Mouse (Mus musculus) liver, embryonic 15.5 days (tissue): ENCODE data around the gene Enox1. TPM values are rescaled to one million over a fixed set of nuclear protein-coding genes. Genes with fewer than 3 reads are reported as not detected.

Experiments
- ATAC-seq: fragments of 200-750 bp; cut with Nextera tagmentation; 2 replicates; pipeline ENCODE4 v1.8.0; 2017; ENCODE audit warnings: moderate number of reproducible peaks, mild to moderate bottlenecking, moderate library complexity; ENCODE audit not compliant: insufficient read depth
- H3K27ac ChIP-seq: fragments of 300-500 bp; sonication (generic); replicated peaks from 2 replicates; pipeline ENCODE4 v1.5.1; 2015; ENCODE audit warnings: mild to moderate bottlenecking, inconsistent platforms
- H3K27me3 ChIP-seq: fragments of 300-500 bp; sonication (generic); 2 replicates; pipeline ENCODE4 v1.6.1; 2015; ENCODE audit warnings: mild to moderate bottlenecking, inconsistent platforms
- H3K36me3 ChIP-seq: fragments of 300-500 bp; sonication (generic); replicated peaks from 2 replicates; pipeline ENCODE4 v1.6.1; 2015; ENCODE audit warnings: moderate library complexity, mild to moderate bottlenecking, inconsistent platforms
- H3K4me1 ChIP-seq: fragments of 300-500 bp; sonication (generic); replicated peaks from 2 replicates; pipeline ENCODE4 v1.6.1; 2015; ENCODE audit warnings: inconsistent platforms
- H3K4me2 ChIP-seq: fragments of 300-500 bp; sonication (generic); 2 replicates; pipeline ENCODE4 v1.6.1; 2015; ENCODE audit warnings: moderate library complexity, mild to moderate bottlenecking, inconsistent platforms
- H3K4me3 ChIP-seq: fragments of 300-500 bp; sonication (generic); replicated peaks from 2 replicates; pipeline ENCODE4 v1.5.1; 2015; ENCODE audit warnings: mild to moderate bottlenecking, inconsistent platforms
- H3K9ac ChIP-seq: fragments of 300-500 bp; sonication (generic); 2 replicates; pipeline ENCODE4 v1.6.1; 2015; ENCODE audit warnings: moderate library complexity, mild to moderate bottlenecking, inconsistent platforms
- H3K9me3 ChIP-seq: fragments of 300-500 bp; sonication (generic); replicated peaks from 2 replicates; pipeline ENCODE4 v1.6.1; 2016; ENCODE audit warnings: inconsistent platforms
- WGBS: fragments of 180-500 bp; shearing (Covaris S2); methylation state at CpG from one replicate; pipeline ENCODE4 v1.1.7; 2015; ENCODE audit warnings: mixed read lengths; ENCODE audit not compliant: insufficient replicate concordance; 5-methylcytosine and 5-hydroxymethylcytosine counted together
- polyA plus RNA-seq: library from polyadenylated mRNA; unstranded; fragments of >200 nt; fragmentation: Nextera tagmentation; extraction: Ambion mirVana; gene quantifications from 2 replicates; pipeline ENCODE4 v1.2.1, GENCODE M21; 2015

Enox1 gene
- polyA plus RNA-seq, 1 experiment from 2014 or later: 0.35 TPM

- Histone ChIP-seq H3K9me3 (no peaks in the 10 kb centered on the region), H3K36me3 (no peaks in the 10 kb centered on the region), H3K27me3 (no peaks in the 10 kb centered on the region), H3K4me2 (no peak overlapping the region), H3K9ac (no peak overlapping the region), H3K4me1 (no peaks in the 10 kb centered on the region), H3K27ac (no peak overlapping the region), H3K4me3 (no peak overlapping the region)
- no peak for ATAC-seq
- WGBS: 48% methylated on average over 1 of the region's 1 CpGs
These were observed 444.2 kb downstream of the Enox1 start for GRCm38 (mm10) chr14:77600773-77601172.

DNA sequence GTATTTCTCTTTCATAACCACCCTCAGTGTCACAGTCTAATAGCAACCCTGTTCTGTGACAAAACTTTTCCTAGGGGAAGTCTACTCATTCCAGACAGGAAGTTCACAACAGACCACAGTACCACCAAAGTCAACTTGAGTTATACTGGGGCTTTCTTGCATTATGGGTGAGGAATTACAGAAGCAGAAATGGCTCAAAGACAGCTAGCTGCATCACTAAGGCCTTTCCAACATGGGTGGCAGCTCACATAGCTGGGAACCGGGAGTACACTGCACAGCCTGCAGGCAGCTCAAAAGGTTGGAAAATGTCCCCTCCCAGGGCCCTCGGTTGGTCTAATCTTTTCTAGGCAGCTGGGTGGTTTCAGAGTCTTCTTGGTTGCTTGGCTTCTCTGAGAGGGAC is 444.9 kb downstream of the Enox1 start:
- Histone ChIP-seq H3K27me3 (no peaks in the 10 kb centered on the region), H3K36me3 (no peaks in the 10 kb centered on the region), H3K27ac (no peak overlapping the region), H3K9me3 (no peaks in the 10 kb centered on the region), H3K4me3 (no peak overlapping the region), H3K9ac (no peak overlapping the region), H3K4me2 (no peak overlapping the region), H3K4me1 (no peaks in the 10 kb centered on the region)
- 59% methylated on average over 2 of the region's 2 CpGs for WGBS
- no peak for ATAC-seq

GRCm38 (mm10) chr14:77608182-77608839 is 451.7 kb downstream of the Enox1 start:
- 57% methylated on average over 5 of the region's 5 CpGs for WGBS
- H3K4me3 ChIP-seq: no peak overlapping the region
- no peaks in the 10 kb centered on the region for H3K4me1 ChIP-seq
- no peaks in the 10 kb centered on the region for H3K9me3 ChIP-seq
- no peaks in the 10 kb centered on the region for H3K27me3 ChIP-seq
- ATAC-seq: no peak
- H3K27ac ChIP-seq: no peak overlapping the region
- H3K9ac ChIP-seq: no peak overlapping the region
- no peak overlapping the region for H3K4me2 ChIP-seq
- H3K36me3 ChIP-seq: no peaks in the 10 kb centered on the region

DNA sequence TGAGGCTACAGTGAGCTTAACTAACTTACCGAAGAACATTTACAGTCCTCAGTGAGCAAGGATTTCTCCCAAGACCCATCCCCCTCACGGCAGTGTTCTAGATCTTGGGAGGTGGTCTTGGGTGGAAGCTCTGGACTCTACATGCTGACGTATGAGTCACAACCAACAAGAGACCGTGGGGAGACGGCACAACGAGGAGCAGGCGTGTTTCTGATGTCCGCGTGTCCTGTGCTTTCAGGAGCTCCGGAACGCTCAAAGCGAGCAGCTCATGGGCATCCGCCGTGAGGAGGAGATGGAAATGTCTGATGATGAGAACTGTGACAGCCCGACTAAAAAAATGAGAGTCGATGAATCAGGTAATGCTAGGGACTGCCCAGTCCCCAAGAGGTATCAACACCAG is 458.6 kb downstream of the Enox1 start:
- Histone ChIP-seq H3K27me3 (no peaks in the 10 kb centered on the region), H3K4me3 (no peak overlapping the region), H3K36me3 (no peaks in the 10 kb centered on the region), H3K9me3 (peaks cover 5% of the 10 kb centered on the region; the same call in 1 of the 2 replicates), H3K4me1 (no peaks in the 10 kb centered on the region), H3K9ac (no peak overlapping the region), H3K27ac (no peak overlapping the region), H3K4me2 (no peak overlapping the region)
- no peak for ATAC-seq
- 77% methylated on average over 16 of the region's 16 CpGs for WGBS

GRCm38 (mm10) chr14:77617250-77617649 is 460.7 kb downstream of the Enox1 start:
- Histone ChIP-seq H3K4me3 (no peak overlapping the region), H3K9ac (no peak overlapping the region), H3K36me3 (no peaks in the 10 kb centered on the region), H3K27me3 (no peaks in the 10 kb centered on the region), H3K27ac (no peak overlapping the region), H3K4me2 (no peak overlapping the region), H3K4me1 (no peaks in the 10 kb centered on the region), H3K9me3 (peaks cover 5% of the 10 kb centered on the region; the same call in 1 of the 2 replicates)
- 56% methylated on average over 6 of the region's 6 CpGs for WGBS
- ATAC-seq: no peak

DNA sequence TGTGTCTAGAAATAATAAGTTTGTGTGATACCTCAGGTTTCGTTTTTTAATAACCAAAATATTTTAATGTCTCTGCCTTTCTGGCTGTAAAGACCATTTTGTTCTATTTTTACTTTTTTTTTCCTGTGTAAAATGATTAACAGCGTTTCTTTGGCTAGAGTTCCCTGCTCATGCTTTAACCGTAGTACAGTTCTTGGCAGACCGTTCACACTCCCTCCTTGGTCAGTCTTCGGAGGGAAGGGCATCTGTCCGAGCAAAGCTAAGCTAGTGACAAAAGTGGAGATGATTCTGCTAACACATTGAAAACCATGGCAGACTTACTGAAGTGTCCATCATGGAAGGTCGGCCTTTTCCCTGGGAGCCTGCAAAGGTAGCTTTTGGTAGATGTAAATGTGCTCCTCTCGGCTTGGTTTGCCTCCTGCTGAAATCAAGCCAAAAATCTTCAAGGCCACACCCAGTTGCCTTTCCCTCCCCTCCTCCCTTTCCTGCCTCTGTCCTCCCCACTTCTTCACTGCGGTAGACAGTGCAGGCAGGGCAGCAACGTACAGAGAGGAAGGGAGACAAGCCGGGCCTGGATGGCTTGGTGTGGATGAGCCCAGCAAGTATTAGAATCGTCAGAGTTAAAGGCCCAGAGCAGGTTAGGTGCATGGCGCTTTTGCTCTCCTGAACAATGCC is 461.7 kb downstream of the Enox1 start:
- Histone ChIP-seq H3K36me3 (no peaks in the 10 kb centered on the region), H3K9me3 (peaks cover 5% of the 10 kb centered on the region; the same call in 1 of the 2 replicates), H3K4me2 (no peak overlapping the region), H3K9ac (no peak overlapping the region), H3K27ac (no peak overlapping the region), H3K4me3 (no peak overlapping the region), H3K4me1 (no peaks in the 10 kb centered on the region), H3K27me3 (no peaks in the 10 kb centered on the region)
- WGBS: 56% methylated on average over 13 of the region's 13 CpGs
- ATAC-seq: no peak

DNA sequence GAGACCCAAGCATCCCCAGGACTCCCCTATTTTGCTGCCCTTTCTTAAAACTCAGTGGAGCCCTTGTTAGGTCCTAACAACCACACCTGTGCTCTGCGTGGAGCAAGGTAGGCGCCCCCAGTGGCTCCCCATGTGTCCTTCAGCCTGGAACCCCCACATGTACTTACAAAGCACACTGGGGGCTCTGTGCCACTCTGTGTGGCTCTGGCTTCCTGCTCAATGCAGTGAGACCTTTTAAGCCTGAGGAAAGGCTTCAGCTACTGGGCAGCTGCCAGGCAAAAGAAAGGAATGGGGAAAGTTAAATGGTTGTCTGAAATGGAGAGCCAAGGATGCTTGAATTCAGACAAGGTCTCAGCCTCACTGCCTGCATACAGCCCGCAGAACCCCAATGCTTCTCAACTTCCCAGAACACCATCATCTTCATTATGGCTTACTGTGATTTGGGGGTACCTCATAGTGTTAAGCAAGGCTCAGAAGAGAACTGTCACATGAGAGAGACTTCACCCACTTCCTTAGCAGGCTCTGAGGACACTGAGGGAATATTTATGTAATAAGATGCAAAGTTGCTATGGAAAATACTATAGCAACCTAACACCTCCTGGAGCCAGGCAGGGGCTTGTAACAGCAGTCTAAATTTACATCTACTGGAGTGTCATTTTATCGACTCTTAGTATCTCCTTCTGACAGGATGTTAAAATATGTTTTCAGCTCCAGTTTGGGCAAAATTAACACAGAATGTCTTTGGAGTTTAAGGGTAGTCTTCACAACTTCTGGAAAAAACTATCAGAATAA is 465.1 kb downstream of the Enox1 start:
- H3K36me3 ChIP-seq: no peaks in the 10 kb centered on the region
- ATAC-seq: no peak
- 70% methylated on average over 4 of the region's 4 CpGs for WGBS

DNA sequence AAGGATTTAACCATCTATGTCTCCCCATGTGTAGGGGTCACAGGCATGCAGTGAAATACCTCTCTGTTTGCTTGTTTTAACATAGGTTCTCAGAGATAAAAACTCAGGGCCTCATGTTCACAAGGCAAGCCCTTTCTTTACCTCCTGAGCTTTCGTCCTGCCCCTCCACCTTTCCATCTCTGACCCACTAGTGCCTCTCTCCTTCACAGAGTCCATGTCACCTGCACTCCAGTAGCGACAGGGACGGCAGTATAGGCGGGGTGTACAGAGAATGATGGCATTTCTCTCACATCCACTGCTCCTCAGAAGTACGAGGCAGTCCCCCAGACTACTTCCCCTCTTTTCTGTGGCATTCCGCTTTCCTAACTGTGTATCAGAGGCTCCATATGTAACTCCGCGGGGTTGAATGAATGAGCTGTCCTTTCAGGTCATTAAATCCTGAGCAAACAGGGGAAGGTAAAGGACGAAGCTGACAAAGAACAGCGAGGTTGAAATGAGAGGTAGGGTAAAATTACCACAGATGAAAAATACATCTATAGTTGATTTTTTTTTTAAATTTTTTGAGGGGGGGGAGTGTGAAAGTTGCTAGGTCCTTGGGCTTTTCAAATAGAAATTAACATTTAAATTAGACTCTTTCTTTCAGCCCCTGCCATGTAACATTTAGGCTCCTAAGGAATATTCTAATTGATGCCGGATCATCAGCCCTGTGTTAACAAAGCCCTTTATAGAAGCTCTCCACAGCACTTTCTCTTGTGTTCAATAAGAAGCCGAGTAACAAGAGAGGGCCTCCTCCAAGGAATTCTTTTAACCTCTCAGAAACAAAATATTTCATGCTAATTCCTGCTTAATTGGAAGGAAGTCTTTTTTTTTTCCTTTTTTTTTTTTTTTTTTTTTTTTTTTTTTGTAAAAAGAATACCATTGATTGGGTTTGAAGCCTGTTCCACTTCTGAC is 470.3 kb downstream of the Enox1 start:
- WGBS: 65% methylated on average over 12 of the region's 12 CpGs
- H3K9ac ChIP-seq: no peak overlapping the region
- no peak for ATAC-seq
- H3K27ac ChIP-seq: no peak overlapping the region
- H3K4me1 ChIP-seq: no peaks in the 10 kb centered on the region
- no peak overlapping the region for H3K4me2 ChIP-seq
- H3K27me3 ChIP-seq: no peaks in the 10 kb centered on the region
- no peak overlapping the region for H3K4me3 ChIP-seq
- H3K36me3 ChIP-seq: no peaks in the 10 kb centered on the region
- no peaks in the 10 kb centered on the region for H3K9me3 ChIP-seq

More for the DNA sequence above, 465.1 kb downstream of the Enox1 start:
- no peaks in the 10 kb centered on the region for H3K4me1 ChIP-seq
- no peak overlapping the region for H3K4me3 ChIP-seq
- no peaks in the 10 kb centered on the region for H3K27me3 ChIP-seq
- no peak overlapping the region for H3K4me2 ChIP-seq
- H3K27ac ChIP-seq: no peak overlapping the region
- peaks cover 5% of the 10 kb centered on the region; the same call in 1 of the 2 replicates for H3K9me3 ChIP-seq
- no peak overlapping the region for H3K9ac ChIP-seq

GRCm38 (mm10) chr14:77632466-77633171 is 476.1 kb downstream of the Enox1 start:
- Histone ChIP-seq H3K4me2 (no peak overlapping the region), H3K27ac (no peak overlapping the region), H3K27me3 (no peaks in the 10 kb centered on the region), H3K4me1 (no peaks in the 10 kb centered on the region), H3K9ac (no peak overlapping the region), H3K36me3 (no peaks in the 10 kb centered on the region), H3K9me3 (no peaks in the 10 kb centered on the region), H3K4me3 (no peak overlapping the region)
- WGBS: 70% methylated on average over 10 of the region's 10 CpGs
- no peak for ATAC-seq

- Histone ChIP-seq H3K9ac (no peak overlapping the region), H3K36me3 (no peaks in the 10 kb centered on the region), H3K4me1 (no peaks in the 10 kb centered on the region), H3K27ac (no peak overlapping the region), H3K4me2 (no peak overlapping the region), H3K4me3 (no peak overlapping the region), H3K27me3 (no peaks in the 10 kb centered on the region), H3K9me3 (no peaks in the 10 kb centered on the region)
- no peak for ATAC-seq
- WGBS: 53% methylated on average over 2 of the region's 2 CpGs
These were observed 476.6 kb downstream of the Enox1 start for GRCm38 (mm10) chr14:77633172-77633542.
